Mouse (Mus musculus): ENCODE measurements around the gene Rpl18a. TPM values are rescaled to one million over a fixed set of nuclear protein-coding genes. Genes with fewer than 3 reads are reported as not detected.
A peak's percentile ranks its signal among the peaks of the same experiment; 100 is the strongest.

Gene Rpl18a
- polyA plus RNA-seq, 1 experiment from 2014 or later = 2,947 TPM

DNA sequence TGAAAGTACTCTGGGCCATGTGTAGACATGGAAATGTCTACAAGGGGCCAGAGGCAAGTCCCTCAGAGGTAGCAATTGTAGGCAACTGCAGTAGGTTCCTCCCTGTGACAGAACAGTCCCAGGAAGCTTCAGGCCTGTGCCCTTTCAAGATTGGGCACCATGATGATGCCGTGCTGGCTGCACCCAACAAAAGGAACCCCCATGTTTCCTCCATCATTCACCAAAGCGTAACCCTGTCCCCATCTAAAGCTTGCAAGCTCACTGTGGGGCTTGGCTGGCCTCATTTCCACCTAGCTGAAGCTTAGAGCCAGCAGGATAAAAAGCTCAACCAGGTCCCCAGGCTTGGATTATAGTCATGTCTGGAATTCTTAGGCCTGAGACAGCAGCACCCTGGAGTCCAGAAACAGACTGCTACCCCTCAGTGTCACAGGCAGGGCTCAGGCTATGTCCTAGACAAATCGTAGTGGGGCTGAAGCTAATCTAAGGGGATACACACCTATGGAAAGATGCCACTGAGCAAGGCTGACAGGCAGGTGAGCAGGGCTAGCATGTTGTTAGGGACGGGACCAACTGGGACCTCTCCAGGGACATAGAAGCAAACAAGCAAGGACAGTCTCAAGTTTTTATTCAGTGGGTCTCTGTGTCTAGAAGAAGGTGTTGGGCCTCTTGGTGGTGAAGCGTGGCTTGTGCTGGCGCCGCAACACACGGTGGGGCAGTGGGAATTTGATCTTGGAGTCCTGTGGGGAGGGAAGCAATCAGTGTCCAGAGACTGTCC lies 2.3 kb downstream of the Rpl18a start:
- no peak for ATAC-seq
- no peak for TF ChIP-seq CTCF (IDR thresholded peaks at IDR 0.05; ENCODE audit: low read depth)
- H3K9ac ChIP-seq (ENCODE audit: low read depth, low read length) = no peak overlapping the region
- H3K4me1 ChIP-seq (replicated peaks; ENCODE audit: control insufficient read depth, insufficient read depth, low read length) = 0 out of 2 replicates have a peak, but pooled peaks cover 3% of the 10 kb centered on the region
- H3K27ac ChIP-seq (ENCODE audit: low read depth, low read length) = peak overlapping the region; percentile 15; the same call in 1 of the 2 replicates
- WGBS = 91% methylated on average over 8 of the region's 8 CpGs
- no peak overlapping the region for H3K4me2 ChIP-seq (replicated peaks; ENCODE audit: low read depth)
- peaks cover 24% of the 10 kb centered on the region for H3K27me3 ChIP-seq (replicated peaks; ENCODE audit: control insufficient read depth, insufficient read depth, low read length)
- peaks cover 22% of the 10 kb centered on the region for H3K36me3 ChIP-seq (ENCODE audit: control insufficient read depth, insufficient read depth)
- no peak overlapping the region for H3K4me3 ChIP-seq (ENCODE audit: low read depth, low read length)
- no peaks in the 10 kb centered on the region for H3K9me3 ChIP-seq (ENCODE audit: control insufficient read depth)

DNA sequence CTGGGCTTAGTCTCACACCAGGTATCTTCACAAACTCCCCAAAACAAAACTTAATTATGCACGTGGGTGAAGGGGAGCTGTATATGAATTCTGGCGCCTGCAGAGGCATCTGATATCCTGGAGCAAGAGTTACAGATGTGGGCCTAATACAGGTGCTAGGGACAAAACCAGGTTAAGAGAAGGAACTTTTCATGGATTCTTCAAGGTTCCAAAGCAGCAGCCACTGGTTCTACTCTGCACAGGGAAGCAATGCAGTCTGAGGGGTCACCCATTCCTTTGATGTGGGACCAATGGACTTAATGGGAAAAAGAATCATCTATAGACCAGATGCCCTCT lies 2.9 kb downstream of the Rpl18a start:
- Histone ChIP-seq H3K9me3 (ENCODE audit: control insufficient read depth) (no peaks in the 10 kb centered on the region), H3K4me3 (ENCODE audit: low read depth, low read length) (no peak overlapping the region), H3K9ac (ENCODE audit: low read depth, low read length) (no peak overlapping the region), H3K4me2 (replicated peaks; ENCODE audit: low read depth) (no peak overlapping the region), H3K27ac (ENCODE audit: low read depth, low read length) (no peak overlapping the region), H3K27me3 (replicated peaks; ENCODE audit: control insufficient read depth, insufficient read depth, low read length) (peaks cover 24% of the 10 kb centered on the region), H3K36me3 (ENCODE audit: control insufficient read depth, insufficient read depth) (peaks cover 22% of the 10 kb centered on the region), H3K4me1 (replicated peaks; ENCODE audit: control insufficient read depth, insufficient read depth, low read length) (0 out of 2 replicates have a peak, but pooled peaks cover 3% of the 10 kb centered on the region)
- no peak for TF ChIP-seq CTCF (IDR thresholded peaks at IDR 0.05; ENCODE audit: low read depth)
- WGBS = 61% methylated on average over 2 of the region's 2 CpGs
- ATAC-seq = no peak

DNA sequence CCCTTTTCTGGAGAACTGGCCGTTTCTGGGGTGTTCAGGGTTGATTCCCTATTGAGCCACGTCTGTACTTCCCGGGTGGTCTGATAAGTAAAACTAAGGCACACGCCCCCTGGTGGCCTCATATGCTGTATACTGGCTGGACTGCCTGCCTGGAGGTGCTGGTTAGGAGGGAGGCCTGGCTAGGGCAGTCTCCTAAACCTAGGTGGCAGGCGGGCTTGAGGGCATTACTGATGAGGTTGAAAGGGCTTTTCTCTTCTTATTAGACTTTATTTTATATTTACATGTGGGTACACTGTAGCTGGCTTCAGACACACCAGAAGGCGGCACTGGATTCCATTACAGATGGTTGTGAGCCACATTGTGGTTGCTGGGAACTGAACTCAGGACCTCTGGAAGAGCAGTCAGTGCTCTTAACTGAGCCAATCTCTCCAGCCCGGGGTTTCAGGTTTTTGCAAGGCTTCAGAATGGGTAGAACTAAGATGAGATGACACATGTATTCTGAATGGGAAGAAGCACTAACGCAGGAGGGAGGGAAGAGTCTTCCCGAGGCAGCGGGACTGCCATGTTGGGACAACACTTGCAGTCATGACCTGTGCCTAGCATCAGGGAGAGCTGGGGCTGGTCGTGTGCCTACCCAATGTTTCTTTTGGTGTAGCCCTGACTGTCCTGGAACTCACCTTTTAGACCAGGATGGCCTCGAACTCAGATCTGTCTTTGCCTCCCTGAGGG lies 3.4 kb downstream of the Rpl18a start:
- Histone ChIP-seq H3K9ac (ENCODE audit: low read depth, low read length) (no peak overlapping the region), H3K27me3 (replicated peaks; ENCODE audit: control insufficient read depth, insufficient read depth, low read length) (peaks cover 24% of the 10 kb centered on the region), H3K9me3 (ENCODE audit: control insufficient read depth) (no peaks in the 10 kb centered on the region), H3K4me3 (ENCODE audit: low read depth, low read length) (no peak overlapping the region), H3K36me3 (ENCODE audit: control insufficient read depth, insufficient read depth) (peaks cover 22% of the 10 kb centered on the region), H3K27ac (ENCODE audit: low read depth, low read length) (no peak overlapping the region), H3K4me1 (replicated peaks; ENCODE audit: control insufficient read depth, insufficient read depth, low read length) (0 out of 2 replicates have a peak, but pooled peaks cover 3% of the 10 kb centered on the region), H3K4me2 (replicated peaks; ENCODE audit: low read depth) (no peak overlapping the region)
- WGBS = 37% methylated on average over 12 of the region's 12 CpGs
- ATAC-seq = no peak
- TF ChIP-seq CTCF (IDR thresholded peaks at IDR 0.05; ENCODE audit: low read depth) = peak; percentile 82

GRCm38 (mm10) chr8:70892896-70893655 lies 4.1 kb downstream of the Rpl18a start:
- peak overlapping the region; percentile 34 for H3K4me3 ChIP-seq (ENCODE audit: low read depth, low read length)
- TF ChIP-seq CTCF (IDR thresholded peaks at IDR 0.05; ENCODE audit: low read depth) = no peak
- H3K9ac ChIP-seq (ENCODE audit: low read depth, low read length) = no peak overlapping the region
- ATAC-seq = no peak
- whole genome bisulfite sequencing = 29% methylated on average over 20 of the region's 20 CpGs
- peaks cover 24% of the 10 kb centered on the region for H3K27me3 ChIP-seq (replicated peaks; ENCODE audit: control insufficient read depth, insufficient read depth, low read length)
- 0 out of 2 replicates have a peak, but pooled peaks cover 3% of the 10 kb centered on the region for H3K4me1 ChIP-seq (replicated peaks; ENCODE audit: control insufficient read depth, insufficient read depth, low read length)
- H3K36me3 ChIP-seq (ENCODE audit: control insufficient read depth, insufficient read depth) = peaks cover 22% of the 10 kb centered on the region
- no peaks in the 10 kb centered on the region for H3K9me3 ChIP-seq (ENCODE audit: control insufficient read depth)
- H3K4me2 ChIP-seq (replicated peaks; ENCODE audit: low read depth) = peak overlapping the region; percentile 66
- no peak overlapping the region for H3K27ac ChIP-seq (ENCODE audit: low read depth, low read length)

DNA sequence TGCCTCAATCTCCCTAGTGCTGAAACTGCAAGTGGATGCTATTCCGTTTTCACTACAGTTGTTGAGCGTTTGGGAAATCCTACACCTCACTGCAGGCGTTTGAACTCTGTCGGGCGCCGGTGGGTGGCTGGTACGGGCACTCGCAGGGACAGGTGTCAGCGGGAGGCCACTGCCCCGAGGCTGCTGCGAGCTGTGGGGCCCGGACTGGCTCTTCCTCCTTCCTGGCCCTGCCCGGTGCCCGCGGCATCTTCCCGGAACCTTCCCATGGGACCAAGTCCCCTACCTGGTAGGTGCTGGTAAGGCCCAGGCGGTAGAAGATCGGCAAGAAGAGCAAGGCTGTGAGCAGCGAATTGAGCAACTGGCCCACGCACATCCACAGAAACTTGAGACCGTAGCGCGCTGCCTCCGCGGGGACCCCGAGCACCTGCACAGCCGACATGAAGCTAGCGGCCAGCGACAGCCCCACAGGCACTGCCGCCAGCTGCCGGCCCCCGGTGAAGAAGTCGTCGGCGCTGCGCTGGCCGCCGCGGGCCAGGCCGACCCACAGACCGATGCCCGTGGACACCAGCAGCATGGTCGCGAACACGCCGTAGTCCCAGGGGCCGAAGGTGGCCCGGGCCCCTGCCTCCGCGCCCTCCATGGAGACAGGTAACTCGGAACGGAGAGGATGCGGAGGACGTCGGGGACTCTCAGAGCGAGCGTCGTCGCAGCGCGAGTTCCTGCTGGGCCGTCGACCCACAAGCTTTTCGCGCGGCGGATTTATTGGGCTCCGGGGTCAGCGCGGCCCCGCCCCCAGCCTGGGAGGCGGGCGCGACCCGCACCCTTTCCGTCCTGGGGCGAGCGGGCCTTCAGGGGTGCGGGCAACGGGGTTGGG lies 5.0 kb downstream of the Rpl18a start, which contains the start of gene Slc5a5:
Slc5a5 (minus strand) TSS at position 736 of the 874 bp plus-strand sequence.
- TF ChIP-seq CTCF (IDR thresholded peaks at IDR 0.05; ENCODE audit: low read depth) = no peak
- no peaks in the 10 kb centered on the region for H3K9me3 ChIP-seq (ENCODE audit: control insufficient read depth)
- peak within 1 kb of the TSS; percentile 34 for H3K4me3 ChIP-seq (ENCODE audit: low read depth, low read length)
- H3K4me2 ChIP-seq (replicated peaks; ENCODE audit: low read depth) = peak within 1 kb of the TSS; percentile 66
- ATAC-seq = no peak
- peaks cover 24% of the 10 kb centered on the region for H3K27me3 ChIP-seq (replicated peaks; ENCODE audit: control insufficient read depth, insufficient read depth, low read length)
- WGBS = 4% methylated on average over 78 of the region's 80 CpGs
- H3K36me3 ChIP-seq (ENCODE audit: control insufficient read depth, insufficient read depth) = peaks cover 22% of the 10 kb centered on the region
- no peak within 1 kb of the TSS for H3K9ac ChIP-seq (ENCODE audit: low read depth, low read length)
- H3K4me1 ChIP-seq (replicated peaks; ENCODE audit: control insufficient read depth, insufficient read depth, low read length) = 0 out of 2 replicates have a peak, but pooled peaks cover 3% of the 10 kb centered on the region
- H3K27ac ChIP-seq (ENCODE audit: low read depth, low read length) = no peak within 1 kb of the TSS
